Mouse (Mus musculus) E14TG2a.4 (cell line): ENCODE measurements around the gene Itpk1.

Experiments
- CTCF ChIP-seq: conservative IDR thresholded peaks from 2 replicates; pipeline ENCODE4 v1.5.1; 2014; ENCODE audit warnings: low read length
- NANOG ChIP-seq: IDR thresholded peaks from 2 replicates; pipeline ENCODE4 v1.6.1; 2014; ENCODE audit warnings: borderline replicate concordance, low read length, mixed read lengths

GRCm38 (mm10) chr12:102643316-102643715 is 61.4 kb downstream of the Itpk1 start:
- TF ChIP-seq CTCF = no peak
- TF ChIP-seq NANOG = no peak
